Mouse (Mus musculus): ENCODE measurements around the gene Efcab7.
A peak's percentile ranks its signal among the peaks of the same experiment; 100 is the strongest.

The Efcab7 gene

DNA sequence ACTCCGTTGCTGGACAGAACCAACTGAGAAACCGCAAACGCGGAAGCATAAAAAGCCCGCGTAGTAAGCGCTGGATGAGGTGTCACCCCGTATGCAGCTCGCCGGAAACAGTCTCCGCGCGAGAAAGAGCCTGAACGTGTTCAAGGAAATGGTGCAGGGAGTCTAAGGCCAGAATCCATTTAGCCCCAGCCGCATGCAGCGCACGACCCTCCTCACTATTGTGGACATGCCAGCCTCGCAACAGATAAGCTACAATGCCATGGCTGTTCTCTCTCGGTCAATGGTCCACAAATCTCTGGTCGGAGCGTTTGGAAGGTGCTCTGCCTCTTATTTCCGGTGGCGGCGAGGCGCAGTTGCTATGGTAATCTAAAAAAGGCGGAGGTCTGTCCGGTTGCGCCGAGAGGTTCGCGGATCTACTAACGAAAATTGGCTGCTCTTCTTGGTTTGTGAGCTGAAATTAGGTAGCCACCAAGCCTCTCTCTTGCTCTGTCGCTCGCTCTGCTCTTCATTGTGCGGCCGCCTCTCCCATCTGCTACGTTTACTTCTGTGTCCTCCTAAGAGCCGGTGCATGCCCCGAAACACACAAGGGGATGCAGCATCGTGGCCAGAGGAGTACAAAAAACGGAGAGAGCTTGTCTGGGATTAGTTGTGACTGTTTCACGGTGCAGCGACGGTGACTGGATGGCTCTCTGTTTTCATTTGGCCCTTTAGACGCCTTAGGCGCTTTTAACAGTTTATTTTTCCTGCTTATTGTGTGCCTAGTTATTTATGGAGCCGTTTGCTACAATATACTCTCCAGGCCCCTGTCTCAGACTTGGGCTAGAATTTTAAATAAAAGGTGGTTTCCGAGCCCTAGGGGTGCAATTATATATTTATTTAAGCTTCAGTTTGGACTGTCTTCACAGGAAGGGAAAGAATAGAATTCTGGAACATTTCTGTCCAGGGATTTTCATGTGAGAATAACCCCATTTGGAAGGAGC, at the start of gene Efcab7:
Gene Efcab7 (plus strand): TSS at position 105 of the 980 bp plus-strand sequence.
- DNase-seq, result peak; percentile 88 to 92

DNA sequence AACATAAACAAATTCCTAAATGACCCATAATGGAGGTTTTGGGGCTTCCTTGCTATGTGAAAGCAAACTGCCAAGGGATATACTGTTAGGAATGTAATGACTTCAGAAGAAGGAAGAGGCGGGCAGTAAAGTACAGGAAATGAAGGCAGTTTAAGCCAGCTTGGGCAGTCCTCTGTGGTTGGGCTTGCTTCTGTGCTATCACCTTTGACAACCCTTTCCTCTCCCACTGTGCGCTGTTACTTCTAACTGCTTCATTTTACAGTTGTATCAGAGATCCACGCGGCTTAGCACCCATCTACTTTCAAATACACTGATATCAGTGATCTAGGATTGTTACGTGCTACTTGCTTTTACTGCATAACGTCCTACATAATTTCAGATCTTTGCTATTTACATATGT, 36.6 kb upstream of the Efcab7 start:
- no peak for DNase-seq

DNA sequence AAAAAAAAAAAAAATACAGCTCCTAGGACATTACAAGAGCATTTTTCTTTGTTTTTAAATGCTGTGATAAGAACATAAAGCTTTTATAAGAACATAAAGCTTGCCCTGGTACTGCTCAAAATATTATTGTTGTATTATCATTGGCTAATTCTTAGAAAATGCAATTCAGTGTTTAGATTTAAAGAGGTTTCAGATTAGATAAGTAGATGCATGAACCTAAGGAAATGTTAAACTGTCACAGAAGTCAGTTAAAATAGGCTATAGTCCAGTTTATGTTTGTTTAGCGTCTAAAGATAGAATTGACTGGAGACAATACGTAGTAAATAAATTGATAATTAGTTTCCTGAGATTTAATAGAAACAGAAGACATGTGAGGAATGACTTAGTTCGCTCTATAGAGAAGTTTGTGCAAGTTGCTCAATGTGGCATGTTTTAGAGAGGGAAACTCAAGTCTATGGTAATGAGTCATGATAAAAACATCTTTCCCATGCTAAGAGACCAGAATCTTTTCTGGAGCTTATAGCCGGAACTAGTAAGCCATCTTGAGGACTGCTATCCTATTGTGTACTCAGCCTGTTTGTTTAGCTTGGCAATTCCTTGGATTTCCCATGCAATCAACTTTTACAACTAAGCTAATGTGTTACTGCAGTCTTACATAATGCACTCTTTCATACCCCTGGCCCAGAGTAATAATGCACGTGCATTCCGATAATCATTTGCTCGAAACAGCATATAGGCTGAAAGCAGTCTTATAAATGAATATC, 12.1 kb upstream of the Efcab7 start:
- no peak for DNase-seq

DNA sequence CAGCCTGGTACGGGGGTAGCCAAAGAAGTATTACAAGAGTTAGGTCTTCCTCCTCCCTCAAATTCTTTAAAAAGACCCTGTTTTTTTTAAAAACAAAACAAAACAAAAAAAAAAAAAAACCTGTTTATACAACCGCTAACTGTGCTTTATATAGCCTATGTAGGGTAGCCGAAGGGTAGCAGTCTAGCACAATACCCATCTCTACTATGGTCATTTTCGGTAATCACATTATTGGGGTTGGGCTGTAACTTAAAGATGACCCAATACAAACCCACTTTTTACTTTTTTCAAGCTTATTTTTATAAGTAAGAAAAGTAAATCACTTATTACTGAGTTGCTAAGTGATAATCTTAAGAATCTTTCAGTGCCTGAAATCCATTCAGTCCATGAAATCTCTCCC, 661 bp upstream of the Efcab7 start:
- no peak for DNase-seq

DNA sequence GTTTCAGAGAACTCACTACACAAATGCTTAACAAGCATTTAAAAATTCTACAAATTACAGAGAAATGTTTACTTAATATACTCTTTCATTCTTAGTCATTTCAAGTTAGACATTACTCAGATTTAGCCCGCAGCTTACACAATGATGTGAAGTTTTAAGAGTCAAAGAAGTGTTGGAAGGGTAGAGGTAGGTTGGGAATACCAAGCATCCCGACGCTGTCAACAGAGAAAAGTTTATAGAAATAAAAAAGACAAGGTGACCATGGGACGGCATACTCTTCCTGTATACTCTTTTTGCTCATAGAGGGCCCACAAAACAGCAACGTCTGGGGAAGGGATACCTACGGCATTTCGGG, 282 bp upstream of the Efcab7 start:
- no peak for DNase-seq

DNA sequence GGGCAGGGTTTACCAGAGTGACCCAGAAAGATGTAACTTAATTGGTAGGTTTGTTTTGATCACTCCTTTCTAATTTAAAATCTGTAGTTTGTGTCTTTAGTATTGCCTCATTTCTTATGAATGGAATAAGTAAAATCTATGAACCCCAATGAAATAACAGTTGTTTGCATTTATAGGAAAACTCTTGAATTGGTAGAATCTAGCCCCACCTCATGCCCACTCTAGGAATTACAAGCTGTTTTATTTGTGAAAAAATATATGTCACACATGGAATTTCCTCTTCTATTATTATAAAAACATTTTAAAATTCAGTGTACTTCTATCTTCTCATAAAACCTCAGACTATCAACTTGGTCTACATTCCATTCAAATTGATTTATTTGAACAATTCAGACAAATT, 52.9 kb downstream of the Efcab7 start:
- peak in 1 of 2 experiments; percentile 5 for DNase-seq

DNA sequence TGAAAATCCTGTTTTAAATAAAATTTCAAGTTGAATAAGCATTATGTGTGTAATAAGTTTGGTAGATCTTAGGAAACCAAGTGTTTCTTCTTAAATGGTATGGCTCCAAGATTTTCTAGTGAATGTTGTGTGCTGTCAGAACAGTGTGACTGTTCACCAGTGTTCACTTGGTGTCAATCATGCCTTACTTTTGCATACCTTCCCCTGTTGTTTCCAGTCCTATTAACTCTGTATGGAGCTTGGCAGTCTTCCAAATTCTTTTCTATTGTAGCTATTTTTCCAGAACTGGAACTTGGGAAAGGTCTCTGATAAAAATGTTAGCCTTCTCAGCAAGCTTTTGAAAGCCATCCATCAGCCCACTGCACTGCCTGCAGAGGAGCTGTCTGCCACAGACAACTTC, 53.4 kb downstream of the Efcab7 start:
- no peak for DNase-seq

DNA sequence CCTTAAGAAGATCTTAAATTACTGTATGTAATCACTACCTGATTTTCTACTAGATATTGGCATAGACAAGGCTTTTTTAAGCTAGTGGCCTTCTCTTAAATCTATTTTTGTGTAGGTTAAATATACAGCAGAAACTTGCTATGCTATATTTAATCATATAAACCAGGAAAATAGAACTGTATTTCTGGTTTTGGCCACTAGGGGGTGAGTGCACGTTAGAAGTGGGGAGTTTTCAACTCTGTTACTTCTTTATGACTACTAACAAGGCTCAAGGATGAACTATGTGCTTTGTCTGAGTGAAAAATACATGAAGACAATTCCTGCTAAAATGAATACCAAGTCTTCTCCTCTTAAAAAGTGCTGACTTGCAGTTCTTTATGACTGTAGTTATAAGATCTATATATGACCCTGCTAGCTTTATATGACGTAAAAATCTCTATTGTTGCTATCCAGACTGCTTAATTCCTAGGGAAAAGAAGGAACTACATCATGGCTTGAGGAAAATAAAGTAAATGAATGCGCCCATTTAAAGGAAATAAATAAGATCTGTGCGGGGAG, 85.0 kb downstream of the Efcab7 start:
- no peak for DNase-seq

DNA sequence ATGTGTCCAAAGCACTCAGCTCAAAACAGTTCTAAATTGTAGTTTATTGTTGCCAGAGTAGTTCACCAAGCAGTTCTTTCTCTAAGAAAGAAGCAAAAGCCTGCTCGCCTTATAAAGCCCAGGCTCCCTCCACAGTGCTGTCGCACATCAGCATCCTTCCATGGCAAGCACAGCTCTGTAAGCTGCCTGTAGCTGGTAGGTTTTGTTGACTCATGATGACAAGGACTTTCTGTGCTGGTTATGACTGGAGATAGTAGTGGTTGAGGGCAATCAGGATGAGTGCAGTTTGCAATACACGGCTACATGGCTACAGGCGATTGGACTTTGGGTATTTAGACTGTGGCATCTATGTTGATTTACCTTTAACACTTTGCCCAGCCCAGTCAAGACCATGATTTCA, 97.4 kb downstream of the Efcab7 start:
- DNase-seq, result no peak

DNA sequence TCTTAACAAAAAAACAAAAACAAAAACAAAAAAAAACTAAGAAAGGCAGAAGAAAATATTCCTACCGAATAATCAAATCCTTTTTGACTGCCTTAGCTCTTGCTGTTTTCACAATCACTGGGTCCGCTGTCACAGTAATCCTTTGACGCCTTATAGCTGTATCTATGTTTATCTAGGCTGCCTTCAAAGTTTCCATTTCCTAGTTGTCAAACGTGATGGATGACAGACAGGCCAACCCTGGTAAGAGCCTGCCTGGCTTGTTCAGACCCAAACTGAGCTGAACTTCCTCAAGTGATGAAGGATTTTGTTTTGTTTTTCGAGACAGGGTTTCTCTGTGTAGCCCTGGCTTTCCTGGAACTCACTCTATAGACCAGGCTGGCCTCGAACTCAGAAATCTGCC, 99.5 kb downstream of the Efcab7 start:
- DNase-seq, result no peak

DNA sequence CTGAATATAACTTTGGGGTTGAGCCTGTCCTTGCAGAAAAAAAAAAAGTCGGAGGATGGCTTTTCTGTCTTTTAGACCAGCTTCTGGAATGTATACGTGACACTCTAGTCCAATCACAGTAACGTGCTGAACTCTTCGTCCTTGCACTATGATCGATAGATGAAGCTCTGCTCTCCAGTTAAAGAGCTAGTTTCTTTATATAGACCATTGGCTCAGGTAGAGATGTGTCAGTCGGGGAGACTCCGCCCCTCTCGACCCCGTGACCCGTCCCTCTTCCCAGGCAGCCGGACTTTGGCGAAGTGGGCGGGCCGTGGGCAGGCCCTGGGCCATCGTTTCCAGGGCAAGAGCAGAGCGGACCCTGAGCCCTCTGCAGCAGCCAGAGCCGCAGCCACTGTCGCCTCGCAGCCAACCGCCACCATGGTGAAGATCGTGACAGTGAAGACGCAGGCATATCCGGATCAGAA, 100.2 kb downstream of the Efcab7 start, which contains the start of gene Pgm1:
Gene Pgm1 (plus strand): TSS at position 266 of the 464 bp plus-strand sequence.
- peak; percentile 90 to 94 for DNase-seq

DNA sequence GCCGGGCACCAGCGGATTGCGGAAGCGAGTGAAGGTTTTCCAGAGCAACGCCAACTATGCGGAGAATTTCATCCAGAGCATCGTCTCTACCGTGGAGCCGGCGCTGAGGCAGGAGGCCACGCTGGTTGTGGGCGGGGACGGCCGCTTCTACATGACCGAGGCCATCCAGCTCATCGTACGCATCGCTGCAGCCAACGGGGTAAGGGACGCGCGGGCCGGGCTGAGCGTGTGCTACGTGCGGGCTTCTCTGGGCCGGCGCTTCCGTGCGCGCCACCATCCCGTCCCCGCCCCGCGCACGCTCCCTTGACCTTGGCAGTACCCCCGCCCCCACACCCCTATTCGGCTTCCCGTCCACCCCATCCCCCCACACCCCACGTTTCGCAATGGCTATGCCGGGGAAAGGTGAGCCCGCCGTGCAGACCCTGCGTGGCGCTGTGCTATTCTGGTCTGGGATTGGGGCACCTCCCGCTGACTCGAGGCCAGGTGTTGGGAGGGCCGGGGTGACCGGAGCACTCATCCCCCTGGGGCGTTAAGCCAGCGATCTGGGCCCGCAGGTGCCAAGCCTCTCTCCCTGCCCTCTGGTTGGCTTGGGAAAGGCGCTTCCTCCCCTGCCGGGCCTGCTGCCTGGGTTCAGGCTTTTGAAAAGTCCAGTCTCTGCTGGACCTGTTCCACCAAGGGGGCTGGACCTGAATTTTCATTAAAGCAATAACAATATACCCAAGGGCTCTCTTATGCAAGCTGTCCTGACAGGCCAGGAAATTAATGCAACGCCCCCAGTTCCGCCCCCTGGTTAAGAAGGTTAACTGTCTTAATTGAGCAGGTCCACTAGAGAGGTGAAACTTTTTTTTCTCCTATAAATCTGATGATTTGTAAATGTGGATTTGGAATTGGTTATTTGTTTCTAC, 100.9 kb downstream of the Efcab7 start, which contains the start of gene Itgb3bp:
Gene Itgb3bp (minus strand): TSS at position 201 of the 905 bp plus-strand sequence.
- DNase-seq, result peak; percentile 80 to 89

DNA sequence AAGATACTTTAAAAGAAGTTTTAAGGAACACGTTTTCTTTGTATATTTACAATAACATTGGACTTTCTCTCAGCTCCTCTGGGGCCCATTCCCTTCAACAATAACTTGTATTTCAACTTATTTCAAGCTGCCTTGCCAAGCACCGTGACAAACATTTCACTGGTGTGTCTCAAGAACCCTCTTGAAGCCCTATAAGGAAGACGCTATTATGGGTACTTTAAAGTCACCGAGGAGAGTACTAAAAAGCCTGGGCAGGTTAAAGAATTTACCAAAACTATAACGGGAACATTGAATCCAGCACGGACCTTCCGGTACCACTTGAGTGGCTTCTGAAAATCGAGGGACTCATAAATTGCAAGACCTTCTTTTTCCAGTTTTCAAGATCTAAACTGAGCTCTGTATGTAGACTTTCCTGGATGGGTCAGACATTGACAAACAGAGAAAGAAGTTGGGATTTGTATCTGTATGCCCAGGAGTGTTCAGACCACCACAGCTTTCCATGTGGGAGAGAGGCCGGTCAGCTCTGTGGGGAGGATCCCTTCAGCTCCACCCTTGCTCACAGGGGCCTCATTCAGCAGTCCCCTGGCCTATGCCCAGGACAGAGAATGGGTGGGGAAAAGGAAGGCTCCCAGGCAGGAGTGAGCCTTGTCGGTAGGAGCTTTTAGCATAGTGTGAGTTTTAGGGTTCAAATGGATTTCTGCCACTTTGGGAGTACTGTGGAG, 101.7 kb downstream of the Efcab7 start:
- DNase-seq, result no peak

DNA sequence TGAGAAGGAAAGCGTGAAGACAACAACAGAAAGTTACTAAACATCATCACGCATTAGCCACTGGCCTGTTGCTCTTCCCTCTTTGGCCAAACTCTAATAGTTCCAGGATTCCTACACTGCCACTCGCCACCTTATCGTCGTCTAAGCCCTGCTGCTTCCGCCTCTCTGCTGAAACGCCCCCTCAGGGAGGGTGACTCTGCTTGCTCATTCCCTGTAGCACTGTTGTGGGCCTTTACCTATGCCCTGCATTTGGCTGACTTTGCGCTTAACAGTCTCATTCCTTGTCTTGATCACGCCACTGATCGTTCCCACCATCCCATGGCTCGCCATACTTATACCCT, 102.2 kb downstream of the Efcab7 start:
- DNase-seq, result no peak

DNA sequence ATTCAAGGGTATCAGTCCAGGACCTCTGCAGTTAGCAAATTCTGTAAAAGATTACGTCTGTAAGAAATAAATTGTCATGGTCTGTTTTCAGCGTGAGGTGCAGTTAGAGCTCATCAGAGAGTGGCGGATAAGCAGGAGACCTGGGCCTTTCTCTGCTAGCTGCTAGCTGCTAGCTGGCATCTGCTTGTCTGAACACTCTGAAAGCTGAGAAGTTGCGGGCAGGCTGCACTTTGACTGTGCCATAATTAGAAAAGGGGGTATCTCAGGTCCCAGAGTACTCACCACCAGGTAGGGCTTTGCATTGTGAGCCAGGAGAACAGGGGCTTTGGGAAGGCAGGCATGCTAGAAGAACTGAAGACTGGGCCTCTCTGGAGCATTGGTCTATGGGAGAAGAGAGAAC, 102.8 kb downstream of the Efcab7 start:
- DNase-seq, result no peak

DNA sequence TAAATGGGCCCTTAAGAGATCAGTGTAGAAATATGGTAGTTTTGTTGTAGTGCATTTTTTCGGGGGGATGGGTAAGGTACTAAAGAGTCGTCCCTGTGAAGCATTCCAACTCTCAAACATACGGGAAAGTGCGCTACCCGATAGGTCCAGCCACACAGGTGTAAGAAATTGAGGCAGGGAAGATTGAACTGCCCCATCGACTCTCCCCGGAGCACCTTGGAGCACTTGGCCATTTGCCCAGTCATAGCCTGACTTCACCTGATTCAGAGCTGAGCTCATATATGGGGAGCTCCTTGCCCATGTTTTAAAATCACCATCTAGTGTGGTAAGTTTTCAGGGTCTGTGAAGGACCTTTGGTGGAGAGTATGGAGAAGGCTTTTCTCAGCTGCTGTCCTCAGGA, 105.9 kb downstream of the Efcab7 start:
- no peak for DNase-seq

DNA sequence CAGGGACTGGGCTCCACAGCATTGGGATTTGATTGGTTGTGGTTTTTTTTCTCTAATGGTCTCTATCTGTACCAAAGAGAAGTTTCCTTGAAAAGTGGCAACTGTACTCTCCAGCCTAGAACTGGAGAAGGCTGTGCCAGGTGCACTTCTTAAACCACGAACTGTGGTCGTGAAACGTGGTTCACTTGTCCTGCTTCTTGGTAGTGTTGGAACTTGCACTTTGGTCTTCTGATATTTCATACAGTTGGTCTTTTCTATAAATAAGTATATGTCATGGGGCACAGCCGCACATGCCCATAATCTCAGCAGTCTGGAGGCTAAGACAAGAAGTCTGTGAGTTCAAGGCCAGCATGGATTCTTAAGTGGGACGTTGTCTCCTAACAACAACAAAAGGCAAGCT, 107.3 kb downstream of the Efcab7 start:
- DNase-seq, result no peak

DNA sequence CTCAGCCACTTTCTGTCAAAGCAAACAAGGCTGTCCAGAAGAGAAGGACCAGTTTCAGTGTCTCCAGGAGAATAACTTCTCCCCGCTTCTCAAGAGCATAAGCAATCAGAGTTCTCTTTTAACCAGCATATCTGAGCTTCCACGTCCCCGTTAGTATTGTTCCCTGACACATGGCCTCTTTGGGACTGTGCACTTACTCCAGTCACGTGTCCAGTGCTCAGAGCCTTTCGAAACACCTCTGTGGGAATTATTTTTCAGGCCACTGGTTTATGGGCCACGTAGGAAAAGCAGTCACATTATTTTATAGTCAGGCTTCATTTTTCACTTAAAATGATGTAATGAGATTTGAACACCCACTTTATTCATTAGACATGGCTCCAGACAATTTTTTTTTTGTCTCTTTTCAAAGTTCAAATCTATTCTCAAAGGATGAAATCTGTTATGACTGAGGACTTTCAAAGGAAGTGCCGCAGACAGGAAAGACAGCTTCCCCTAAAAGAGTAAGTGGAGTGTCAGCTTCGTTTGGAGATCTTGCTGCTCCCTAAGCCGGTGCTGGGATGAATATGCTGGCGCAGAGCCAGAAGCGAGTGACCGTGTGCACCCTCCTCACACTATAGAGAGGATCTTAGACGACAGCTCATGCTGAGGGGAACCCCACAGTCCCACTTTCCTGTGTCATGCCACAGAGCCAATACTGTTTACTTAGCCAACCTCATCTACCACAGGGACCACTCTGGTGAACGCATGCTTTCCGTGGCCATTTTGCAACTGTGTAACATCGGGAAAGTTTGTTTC, 110.9 kb downstream of the Efcab7 start:
- peak; percentile 14 to 27 for DNase-seq

DNA sequence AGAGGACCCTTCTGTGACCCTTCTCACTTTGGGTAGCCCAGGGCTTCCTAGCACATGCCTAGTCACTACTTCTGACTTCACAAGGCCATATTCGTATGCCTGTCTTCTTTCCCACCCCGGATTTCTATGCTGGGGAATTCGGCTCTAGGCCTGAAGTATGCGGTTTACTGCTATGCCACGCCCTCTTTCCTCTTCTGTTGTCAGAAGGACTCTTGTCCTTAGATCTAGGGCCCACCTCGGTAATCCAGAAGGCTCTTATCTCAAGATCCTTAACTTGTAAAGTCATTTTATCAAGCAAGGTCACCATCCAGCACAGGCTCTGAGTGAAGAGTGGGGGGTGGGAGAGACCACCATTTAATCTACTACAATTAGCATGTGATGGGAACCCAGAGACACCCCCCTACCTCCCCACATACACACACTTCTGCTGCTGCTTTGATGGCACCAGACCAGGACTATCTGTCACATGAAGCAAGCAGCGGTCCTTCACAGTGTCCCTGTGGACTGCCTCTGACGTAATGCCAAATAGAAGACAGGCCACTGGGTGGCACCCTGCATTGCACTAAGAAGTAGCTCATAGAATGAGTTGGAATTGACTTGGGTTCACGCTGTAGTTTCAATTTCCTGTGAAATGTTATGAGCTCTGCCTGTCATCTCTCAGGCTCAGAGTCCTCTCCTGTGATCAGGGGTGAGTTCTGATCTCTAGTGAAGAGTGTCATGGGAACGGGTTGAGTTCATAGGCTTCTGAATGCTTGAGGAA, 112.8 kb downstream of the Efcab7 start:
- peak; percentile 27 to 39 for DNase-seq

DNA sequence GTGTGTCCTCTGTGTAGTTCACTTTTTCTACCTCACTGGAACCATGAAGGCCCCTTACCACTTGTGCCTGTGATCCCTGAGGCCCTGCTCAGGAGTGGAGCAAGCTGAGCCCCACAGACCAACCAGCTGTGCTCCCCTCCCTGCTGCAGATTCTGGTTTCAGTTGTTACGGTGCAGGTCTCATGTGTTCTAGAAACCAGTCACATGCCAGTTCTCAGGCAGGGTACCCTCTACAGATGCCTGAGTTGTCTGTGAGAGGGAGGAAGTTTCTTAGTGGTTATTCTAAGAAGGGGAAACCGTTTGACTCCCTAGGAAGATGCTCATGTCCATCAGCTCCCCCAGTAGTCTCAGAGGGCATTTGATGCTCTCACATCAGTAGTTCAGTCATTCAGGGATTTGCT, 115.6 kb downstream of the Efcab7 start:
- DNase-seq, result no peak
